Mouse (Mus musculus) retina, adult 2 months (tissue): Measurements from ENCODE around the gene Zfp513.
"Not testable (repeated sequence)": the region's sequence is repeated elsewhere in the genome, so short reads cannot be mapped to it uniquely, and the experiment has no call there.

Experiments used
- DNase-seq: peaks from one replicate; pipeline ENCODE4 v3.0.0-alpha.2; 2012; ENCODE audit warnings: low read depth, low spot score

Gene Zfp513

DNA sequence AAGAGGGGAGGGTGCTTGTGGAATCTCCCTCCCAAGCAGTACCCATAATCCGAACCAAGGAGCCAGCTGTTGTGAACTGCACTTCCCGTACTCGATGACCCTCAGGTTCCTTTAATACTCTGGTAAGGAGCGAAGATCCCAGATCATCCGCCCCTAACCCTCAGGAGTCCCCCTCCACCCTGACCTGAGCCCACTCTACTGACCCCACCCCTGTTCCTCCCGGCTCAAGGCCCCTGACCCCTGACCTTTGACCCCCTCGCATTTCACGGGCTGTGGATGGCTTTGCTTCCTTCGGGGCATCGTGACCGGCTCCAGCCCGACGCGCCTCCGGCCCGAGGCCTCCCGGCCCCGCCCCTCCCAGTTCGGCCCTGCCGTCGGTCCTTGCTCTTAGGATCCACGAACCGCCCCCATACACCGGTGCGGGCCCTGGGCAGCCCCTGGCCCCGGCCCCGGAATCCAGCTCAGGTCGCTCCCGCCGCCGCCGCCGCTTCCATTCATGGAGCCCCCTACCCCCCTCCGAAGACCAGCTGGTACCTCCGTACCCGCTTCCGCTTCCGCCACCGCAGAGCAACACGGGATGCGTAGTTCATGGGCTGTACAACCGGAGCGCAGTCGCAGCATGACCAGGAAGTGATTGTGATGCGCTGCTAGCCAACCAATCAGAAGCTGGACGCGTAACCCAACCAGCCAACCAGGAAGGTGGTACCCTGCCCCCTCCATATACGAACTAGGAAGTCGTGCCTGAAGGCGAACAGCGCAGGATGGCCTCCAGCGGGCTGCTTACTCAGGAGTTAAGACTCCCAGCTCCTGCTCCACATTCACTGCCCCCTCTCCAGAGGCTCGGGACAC, at the start of gene Zfp513:
Gene Zfp513, minus strand, starts transcription at position 562 of the 849 bp plus-strand sequence.
- DNase-seq = peak; percentile 98

DNA sequence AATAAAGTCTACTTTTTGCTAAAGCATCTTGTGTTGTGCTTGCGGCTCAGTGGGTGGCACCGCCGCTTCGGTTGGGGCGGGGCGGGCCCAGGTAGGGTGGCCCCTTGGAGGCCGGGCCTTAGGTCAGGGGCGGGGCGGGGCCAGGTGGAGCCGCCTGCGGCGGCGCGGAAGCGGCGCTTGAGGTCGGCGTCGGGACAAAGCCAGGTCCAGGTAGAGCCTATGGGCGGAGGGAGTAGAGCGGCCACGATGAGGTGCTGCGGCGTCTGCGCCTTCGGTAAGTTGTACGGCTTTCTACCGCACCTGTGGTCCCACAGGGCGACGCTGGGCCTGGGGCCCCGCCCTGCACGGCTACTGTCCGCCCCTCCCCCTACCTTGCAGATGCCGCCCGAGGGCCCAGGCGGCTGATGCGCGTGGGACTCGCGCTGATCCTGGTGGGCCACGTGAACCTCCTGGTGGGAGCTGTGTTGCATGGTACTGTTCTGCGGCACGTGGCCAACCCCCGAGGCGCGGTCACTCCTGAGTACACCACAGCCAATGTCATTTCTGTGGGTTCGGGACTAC, 49.5 kb upstream of the Zfp513 start, which contains the start of gene Krtcap3:
Gene Krtcap3, plus strand, starts transcription at position 151 of the 561 bp plus-strand sequence.
- DNase-seq = no peak

DNA sequence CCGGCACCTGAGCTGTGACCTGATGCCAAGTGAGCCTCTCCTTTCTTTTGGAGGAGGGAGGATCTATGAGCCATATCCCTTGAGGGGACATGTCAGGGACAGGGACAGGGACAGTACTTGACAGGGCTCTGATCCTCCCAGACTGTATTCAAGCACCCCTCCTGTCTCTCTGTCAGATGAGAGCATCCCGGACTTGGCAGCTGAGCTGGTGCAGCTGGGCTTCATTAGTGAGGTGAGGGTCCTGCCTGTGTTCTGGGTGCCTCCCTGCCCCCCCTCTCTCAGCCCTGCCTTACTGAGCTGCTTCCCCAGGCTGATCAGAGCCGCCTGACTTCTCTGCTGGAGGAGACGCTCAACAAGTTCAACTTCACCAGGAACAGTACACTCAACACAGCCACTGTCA, 48.6 kb upstream of the Zfp513 start:
- no peak for DNase-seq

DNA sequence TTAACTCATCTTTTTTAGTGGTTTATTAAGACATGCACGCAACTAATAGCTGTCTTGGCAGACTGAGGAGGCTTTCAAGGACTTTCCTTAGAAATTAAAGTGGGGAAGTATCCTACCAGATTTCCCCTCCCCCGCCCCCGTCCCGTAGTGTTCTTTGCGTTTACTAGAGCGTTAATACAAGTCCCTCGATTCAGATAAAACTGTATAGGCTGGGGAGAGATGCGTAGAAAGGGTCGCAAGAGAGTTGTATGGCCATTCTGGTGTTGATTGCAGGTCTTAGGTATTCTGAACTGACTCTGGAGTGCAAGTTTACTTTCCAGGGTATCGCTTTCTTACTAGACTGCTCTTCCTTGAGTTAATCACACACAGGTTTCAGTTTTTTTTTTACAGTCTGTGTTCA, 40.1 kb upstream of the Zfp513 start:
- DNase-seq = no peak

DNA sequence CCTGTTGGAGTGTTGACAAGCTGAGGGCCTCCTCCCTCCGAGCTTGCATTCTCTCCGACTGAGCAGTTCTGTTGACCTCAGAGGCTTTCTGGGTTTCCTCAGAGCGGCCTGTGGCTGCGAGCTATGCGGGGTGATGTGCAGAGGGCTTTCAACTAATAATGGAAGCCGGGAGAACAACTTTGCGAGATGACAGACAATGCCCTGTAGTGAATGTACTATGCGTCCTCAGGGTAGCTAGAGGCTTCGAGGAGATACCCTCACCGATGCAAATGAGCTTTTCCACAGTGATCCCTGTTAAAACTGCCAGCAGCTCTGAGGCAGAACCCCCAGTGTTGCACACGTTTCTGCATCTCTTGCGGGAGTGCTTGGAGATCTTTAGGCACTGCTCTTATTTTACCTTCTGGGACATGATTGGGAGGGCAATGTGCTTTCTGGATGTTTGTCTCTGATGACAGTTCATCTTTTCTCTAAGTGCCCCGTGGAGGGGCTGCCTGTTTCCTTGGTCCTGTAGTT, 39.5 kb upstream of the Zfp513 start:
- no peak for DNase-seq

DNA sequence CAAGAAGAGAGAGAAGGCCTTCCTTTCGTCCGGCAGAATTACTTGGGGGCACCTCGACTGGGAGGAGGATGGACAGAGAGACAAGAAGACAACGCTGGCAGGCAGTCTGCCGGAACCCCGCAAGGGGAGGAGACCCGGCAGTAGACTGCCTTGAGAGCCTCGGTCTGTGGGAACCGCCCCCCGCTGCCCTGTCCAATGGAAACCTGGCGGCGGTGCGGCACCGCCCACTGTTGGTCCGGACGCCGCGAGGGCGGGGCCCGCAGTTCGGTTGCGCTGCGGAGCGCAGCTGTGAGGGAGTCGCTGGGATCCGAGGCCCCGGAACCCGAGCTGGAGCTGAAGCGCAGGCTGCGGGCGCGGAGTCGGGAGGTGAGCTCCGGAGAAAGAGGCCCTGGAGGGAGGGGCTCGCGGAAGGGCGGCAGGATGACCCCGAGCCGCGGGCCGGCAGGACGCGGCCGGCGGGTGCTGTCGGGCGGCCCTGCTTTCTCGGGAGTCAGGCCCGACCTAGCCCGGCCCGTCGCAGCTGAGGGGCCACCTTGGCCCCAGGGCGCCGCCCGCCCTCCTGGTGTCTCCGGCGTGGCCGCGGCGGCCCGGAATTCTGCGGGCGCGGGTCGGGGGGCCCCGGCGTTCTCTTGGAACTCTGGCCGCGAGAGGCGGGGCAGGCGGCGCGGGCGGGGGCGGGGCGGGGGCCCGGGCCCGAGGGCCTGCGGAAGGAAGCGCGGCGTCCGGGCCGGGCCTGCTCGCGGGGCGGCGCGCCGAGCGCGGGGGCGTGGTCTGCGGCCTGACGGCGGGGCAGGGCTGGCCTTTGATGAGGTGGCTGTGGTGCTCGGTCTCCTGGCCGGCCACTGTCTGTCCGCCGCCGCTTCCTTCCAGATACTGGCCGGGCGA, 38.8 kb upstream of the Zfp513 start, which contains the start of the genes Nrbp1 and Gm9970:
Gene Nrbp1, plus strand, starts transcription at position 228 of the 885 bp plus-strand sequence.
Gene Gm9970, minus strand, starts transcription at position 596 of the 885 bp plus-strand sequence.
- DNase-seq = peak; percentile 83

DNA sequence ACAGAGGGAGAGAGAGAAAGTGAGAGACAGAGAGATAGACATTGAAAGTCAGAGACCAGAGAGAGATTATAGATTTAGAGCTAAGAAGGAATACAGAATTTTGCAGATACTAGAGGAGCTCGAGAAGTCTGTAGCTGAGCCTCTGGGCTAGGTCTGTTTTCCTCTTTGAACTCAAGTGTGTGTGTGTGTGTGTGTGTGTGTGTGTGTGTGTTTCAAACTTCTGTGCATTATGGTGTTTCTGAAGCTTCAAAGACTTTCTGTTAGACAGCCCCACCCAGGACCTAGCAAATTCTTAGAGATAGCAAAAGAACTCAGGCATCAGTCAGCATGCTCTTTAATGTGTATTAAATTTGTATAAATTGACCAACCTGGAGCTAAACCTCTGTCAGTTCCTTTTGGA, 24.5 kb upstream of the Zfp513 start:
- DNase-seq = no peak

DNA sequence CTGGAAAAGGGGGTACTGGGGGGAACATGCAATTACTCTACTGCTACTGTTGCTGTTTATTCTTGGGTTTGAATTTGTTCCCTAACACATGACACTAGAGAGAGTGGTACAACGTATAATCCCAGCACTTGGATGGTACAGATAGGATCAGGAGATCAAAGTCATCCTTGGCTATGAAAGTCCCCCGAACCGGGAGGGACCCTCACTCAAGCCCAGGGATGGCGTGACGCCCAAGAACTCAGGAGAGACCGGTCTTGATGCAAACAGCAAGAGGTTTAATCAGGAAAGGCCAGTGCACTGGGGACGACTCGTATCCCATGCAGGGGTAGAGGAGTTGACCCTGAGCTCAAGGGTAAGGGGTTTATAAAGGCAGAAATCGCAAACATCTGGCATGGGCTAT, 20.6 kb upstream of the Zfp513 start:
- DNase-seq = no peak

DNA sequence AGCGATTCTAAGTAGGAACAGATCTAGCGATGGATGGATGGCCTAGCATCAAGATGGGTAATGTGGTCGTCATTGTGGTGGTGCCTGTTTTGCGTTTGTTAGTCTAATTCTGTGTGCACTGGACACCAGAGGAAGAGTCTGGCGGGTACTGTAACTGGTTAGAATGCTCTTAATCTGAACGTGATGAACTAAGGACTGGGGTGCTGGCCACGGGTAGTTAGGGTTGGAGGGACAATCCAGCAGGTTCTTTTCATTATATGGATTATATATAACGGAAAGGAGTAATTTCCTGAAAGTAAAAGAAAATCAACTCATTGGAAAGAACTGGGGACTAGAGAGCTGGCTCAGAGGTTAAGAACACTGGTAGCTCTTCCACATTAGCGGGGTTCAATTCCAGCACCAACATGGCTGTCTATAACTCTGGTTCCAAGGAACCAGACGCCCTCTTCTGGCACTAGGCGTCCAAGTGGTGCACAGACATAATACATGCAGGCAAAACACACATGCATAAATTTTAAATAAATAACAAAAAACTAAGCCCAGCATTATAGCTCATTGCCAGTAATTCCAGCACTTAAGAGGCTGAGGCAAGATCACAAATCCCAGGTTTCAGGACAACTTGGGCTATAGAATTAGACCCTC, 19.3 kb upstream of the Zfp513 start:
- no peak for DNase-seq

DNA sequence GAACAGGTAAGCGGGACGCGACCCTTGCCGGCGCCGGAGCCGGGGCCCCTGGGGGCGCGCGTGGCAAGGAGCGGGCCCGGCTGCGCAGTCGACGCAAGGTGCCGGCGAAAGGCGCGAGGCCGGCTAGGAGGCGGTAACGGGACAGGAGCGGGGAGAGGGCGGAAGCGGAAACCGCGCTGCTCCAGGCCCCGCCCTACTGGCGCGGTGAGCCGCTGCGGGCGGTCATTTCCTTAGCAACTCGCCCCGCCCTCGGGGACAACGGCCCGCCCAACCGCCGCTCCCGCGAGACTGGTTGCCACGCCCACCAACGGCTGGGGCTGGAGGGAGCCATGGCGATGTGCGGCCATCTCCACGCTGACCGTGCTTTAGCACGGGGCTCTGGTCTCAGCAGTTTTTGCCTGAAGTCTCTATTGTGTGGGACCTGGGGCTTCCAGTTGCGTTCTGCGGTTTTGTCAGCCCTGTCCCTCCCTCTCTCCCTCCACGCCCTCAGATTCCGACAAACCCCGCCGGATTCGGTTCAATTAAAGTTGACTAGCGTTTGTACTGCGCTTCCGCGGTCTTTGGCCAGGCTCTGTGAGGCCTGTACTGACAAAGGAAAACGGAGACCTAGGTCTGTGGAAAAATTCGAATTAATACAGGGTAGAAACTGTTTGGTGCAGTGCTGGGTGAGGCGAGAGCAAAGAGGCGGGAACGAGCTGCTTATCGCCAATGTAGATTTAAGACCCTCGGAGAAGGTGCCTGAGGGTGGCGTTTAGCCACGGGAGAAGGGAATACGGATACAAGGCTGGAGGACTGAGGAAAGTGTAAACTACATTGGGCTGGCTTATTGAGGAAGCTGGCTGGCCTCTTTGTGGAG, 18.6 kb upstream of the Zfp513 start, which contains the start of gene Ppm1g:
Gene Ppm1g, minus strand, starts transcription at position 240 of the 856 bp plus-strand sequence.
- peak; percentile 84 for DNase-seq

DNA sequence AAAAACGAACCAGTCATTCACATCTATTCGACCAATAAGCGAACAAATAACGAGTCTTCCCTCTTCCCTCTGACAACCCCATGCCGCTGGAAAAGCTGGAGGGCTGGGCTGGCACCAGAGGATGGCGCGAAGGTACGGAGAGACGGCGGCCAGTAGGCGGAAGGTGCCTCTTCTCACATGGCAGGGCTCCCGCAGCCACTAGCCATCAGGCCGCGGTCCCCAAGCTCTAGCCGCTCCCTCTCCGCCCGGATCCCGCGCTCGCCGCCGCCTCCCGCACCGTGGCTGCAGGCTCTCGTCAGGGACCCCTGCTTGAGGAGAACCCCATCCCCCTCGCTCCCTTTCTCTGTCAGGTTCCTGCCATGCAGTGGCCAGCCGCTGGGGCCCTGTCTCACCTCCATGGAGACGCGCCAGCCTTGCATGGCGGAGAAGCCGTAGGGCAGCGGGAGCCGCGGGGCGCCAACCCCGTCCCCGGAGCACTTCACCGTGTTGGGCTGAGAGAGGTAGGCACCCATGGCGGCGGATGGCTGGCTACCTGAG, 17.9 kb upstream of the Zfp513 start:
- no peak for DNase-seq

DNA sequence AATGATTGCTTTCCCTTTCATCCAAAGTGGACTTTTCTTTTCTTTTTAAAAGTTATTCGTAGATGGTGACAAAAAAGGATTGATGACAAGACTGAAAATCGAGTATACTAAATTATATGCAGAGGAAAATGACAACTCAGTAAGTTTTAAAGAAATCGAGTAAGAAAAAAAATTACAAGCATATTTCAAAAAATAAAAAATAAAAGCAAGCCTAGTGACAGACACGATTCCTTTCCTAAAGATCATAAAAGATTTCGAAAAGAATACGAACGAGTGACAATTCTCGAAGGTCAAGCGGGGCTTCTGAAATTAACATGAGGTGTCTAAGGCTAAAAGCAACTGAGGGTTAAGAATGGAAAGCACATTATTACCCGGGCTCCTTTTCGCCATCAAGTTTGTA, 17.4 kb upstream of the Zfp513 start:
- DNase-seq = no peak

DNA sequence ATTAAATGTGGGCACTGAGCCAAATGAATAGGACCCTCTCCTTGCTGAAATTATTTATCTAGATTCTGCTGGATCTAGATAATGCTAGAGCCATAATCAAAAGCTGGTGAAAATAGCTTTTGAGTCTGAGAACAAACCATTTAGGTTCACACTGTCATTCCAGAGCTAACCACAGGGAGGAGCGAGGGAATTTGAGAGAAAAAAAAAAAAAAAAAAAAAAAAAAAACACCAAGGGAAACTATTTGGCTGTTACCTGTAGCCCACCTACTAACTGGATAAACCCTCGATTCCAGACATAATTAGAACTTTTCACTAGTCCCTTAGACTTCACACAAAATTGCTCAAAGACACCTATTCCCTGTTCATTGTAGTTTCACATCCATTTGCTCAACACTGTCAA, 17.0 kb upstream of the Zfp513 start:
- no peak for DNase-seq

DNA sequence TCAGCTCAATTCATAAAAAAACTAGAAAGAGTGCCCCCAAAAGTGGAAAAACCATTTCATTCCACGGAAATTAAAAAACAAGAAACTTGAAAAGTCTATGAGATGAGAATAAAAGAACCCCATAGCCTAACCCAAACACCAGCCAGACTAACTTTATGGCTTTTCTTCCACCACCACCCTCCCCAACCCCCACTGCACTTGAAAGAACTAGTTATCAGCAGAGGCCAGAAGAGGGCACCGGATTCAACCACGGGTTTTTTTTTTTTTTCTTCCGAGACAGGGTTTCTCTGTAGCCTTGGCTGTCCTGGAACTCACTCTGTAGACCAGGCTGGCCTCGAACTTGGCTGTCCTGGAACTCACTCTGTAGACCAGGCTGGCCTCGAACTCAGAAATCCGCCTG, 16.2 kb upstream of the Zfp513 start:
- no peak for DNase-seq

DNA sequence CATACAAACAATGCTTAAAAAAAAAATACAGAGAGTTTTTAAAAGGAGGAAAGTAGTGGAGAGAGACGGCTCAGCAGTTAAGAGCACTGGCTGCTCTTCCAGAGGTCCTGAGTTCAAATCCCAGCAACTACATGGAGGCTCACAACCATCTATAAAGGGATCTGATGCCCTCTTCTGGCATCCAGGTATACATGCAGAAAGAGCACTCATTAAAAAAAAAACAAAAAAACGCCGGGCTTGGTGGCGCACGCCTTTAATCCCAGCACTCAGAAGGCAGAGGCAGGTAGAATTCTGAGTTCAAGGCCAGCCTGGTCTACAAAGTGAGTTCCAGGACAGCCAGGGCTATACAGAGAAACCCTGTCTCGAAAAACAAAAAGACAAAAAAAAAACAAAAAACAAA, 14.5 kb upstream of the Zfp513 start:
- DNase-seq = not testable (repeated sequence)

DNA sequence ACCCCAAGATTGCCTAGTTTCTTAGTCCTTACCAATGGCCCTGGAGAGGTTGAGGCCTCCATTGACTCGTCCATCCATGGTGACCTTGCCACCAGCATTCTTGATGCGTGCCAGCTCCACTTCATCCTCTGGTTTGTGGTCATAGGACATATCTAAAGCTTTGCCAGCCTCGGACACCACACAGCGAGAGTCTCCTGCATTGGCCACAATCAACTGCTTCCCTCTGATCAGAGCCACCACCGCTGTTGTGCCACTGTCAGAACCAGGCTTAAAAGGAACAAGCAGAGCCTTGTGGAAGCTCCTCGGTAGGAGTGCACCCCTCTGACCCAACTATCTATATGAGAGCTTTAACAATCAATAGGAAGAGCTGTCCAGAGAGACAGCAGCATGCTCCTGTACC, 2.3 kb upstream of the Zfp513 start:
- no peak for DNase-seq

DNA sequence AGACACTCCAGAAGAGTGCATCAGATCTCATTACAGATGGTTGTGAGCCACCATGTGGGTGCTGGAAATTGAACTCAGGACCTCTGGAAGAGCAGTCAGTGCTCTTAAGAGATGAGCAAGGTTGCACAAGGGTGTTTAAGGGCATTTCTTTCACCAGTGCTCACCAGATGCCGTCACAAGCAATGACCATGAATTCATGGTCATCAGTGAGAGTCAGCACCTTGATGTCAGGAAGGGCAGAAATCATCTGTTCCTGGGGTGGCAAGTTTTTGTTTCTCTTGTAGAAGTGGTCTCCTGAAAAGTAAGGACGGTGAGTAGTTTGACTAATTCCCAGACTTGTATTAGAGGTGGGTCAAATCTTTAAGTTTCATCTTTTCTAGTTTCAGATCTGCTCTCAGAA, 1.8 kb upstream of the Zfp513 start:
- no peak for DNase-seq

DNA sequence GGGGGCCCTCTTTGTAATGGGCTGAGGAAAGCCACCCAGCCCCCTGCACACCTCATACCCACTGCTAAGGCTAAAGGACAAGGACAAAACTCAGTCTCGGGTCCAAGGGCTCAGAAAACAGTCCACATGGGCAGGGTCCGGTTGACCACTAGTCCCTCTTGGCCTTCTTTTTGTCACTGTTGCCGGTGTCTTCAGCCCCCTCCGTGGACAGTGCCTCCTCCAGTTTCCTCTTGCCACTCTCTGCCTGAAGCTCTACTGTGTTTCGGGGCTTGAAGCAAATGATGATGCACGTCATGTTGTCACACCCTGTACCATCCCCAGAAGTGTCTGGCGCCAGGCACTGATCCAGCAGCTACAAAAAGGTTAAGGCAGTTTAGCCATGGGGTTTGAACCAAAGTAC, 830 bp upstream of the Zfp513 start:
- no peak for DNase-seq

DNA sequence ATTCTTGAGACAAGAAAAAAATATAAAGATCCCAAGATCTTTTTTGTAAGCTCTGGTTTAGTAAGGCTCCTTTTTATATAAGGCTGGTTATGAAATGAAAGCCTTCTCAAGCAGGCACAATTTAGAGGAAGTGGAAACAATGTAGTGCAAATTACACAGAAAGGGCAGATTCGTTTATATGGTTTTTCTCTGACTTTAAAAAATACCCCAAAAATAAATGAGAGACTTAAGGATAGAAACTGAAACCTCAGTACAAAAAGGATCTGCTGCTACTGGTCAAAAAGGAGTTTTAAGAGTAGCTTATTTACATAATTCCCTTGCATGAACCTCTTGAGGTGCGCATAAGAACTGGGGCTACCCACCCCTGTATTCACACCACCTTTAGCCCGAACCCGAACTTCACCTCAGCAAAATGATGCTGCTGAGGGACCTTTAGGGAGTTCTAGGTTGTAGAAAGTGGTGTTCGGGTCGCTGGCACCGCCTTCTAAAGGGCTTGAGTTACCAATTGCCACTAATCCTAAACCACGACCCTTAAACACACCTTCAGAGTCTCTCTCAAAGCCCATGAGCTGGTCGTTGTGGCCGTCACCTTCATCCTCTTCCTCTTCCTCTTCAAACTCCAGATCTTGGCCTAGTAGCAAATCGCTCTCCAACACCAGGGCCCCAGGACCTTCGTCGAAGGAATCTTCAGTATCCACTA, 911 bp downstream of the Zfp513 start:
- no peak for DNase-seq
